Mouse (Mus musculus) lung, adult 18-20 months (tissue): ENCODE measurements at regions not wholly inside any gene's neighbourhood (a gene's known extent, or its start where the extent isn't known, plus 50 kb on each side); places are given as distances from the start of the nearest gene placed in this dataset.
"Not testable (repeated sequence)": the region's sequence is repeated elsewhere in the genome, so short reads cannot be mapped to it uniquely, and the experiment has no call there.

Experiments used
- DNase-seq, 2 experiments: peaks; one replicate each; pipeline ENCODE4 v3.0.0; 2022; ENCODE audit warnings: mixed read lengths in 2 of 2

DNA sequence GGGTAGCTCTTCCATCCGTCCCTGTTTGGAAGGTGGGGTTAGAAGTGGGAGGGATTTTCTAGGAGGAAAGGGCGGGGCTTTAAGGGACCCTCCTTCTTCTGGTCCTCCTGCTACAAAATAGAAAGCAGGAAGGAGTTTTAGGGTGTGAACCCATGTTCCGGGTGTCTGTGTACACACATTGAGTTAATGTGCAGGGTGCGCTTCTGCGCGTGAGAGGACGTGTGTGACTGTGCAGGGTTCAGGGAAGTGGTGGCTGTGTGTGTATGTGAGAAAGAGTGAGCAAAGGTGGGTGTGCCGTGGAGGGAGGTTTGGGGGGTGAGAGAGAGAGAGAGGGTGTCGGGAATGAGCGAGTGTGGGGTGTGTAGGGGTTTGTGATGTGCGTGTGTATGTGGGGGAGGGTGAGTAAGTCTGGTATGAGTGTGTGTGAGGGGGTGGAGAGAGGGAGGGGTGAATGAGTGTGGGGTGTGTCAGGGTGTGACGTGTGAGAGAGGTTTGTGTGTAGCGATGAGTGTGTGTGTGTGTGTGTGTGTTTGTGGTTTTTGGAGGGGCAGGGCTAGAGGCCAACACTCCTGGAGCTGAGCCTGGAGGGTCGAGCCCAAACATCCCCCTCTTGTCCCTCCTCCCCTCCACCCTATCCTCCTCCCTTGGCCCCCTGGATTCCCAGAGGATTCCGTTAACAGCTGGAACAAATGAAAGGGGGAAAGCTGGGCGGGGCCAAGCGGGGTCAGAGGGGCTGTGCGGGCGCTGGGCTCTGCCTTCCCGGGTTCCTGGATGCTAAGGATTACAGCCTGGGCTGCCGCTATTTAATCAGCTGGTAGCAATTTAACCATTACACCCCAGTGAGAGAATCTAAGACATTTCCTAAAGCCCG lies 95.3 kb upstream of the Med13l start:
- DNase-seq: peak; percentile 54 to 69

DNA sequence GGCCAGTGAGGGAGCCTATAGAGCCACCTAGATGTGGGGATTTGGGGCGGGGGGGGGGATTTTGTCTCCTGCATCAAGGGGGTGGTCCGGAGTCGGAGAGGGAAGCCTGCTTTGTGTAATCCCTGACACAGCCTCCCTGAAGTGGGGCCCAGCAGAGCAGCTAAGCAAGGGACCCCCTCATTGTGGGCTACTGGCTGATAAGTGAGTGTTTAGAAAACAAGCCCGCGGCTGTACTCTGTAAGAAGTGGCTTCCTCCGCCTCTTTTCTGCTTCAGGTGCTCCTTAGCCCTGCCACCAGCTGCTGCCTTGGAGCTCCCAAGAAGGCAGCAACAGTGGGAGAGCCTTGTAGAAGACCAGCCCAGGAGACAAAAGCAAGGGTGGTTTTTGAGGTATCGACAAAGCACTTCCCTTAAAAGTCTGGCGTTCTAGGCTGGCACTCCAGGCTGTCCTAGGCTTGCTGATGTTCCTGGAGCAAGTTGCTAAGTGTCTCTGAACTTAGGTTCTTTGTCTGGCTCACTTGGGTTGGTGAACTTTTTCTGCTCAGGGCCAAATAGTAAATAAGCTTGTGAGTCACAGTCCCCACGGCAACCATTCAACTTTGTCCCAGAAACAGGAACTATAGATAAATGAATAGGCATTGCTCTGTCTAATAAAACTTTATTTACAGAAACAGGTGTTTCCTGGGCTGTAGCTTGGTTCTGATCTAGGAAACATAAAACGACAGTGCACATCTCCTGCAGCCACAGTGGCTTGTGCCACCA lies 94.3 kb upstream of the Med13l start:
- DNase-seq: peak in 1 of 2 experiments; percentile 34

DNA sequence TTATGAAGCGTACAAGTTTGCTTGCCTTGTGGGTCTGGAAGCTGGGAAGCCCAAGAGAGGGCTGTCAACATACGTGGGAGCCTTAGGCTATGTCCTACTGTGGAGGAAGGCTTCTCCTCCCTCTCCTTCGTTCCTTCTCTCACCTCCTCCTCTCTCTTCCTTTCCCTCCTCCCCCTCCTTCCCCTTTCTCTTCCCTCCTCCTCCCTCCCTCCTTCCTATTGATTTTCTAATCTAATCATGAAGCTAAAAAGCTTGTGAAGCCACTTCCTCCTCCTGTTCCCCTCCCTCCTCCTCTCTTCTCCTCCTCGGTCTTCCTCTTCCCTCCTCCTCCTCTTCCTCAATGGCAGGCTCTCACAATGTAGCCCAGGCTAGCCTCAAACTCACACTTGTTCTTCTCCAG lies 91.7 kb upstream of the Med13l start:
- DNase-seq: no peak

DNA sequence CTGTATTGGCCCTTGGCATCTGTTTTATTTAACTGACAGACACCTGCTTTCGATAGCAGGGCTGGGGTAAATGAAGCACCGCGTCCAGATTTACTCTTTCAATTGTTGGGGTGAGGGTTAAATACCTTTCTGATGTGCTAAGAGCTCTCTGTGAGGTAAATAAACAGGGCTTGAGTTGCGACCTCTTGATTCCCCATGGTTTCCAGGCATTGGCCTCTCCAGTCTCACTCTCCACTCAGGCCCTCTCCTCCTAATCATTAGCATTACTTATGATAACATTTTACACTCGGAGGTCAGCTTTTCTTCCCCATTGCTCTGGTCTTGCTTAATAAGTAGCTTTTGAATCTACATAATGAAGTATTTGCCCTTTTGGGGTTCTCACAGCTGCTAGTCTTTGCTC lies 88.9 kb upstream of the Med13l start:
- DNase-seq: peak in 1 of 2 experiments; percentile 38

DNA sequence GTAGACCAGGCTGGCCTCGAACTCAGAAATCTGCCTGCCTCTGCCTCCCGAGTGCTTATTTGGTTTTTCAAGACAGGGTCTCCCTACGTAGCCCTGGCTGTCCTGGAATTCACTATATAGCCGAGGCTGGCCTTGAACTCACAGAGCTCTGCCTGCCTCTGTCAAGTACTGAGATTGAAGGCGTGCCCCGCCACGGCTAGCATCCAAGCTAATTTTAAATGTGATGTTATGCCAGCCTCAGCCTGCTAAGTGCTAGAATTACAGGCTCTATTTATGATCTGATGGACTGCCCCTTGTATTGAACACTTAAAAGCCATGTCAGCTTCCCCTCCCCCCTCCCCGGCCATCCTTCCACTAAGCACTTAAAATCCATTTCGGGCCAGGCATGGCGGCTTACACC lies 88.2 kb upstream of the Med13l start:
- no peak for DNase-seq

DNA sequence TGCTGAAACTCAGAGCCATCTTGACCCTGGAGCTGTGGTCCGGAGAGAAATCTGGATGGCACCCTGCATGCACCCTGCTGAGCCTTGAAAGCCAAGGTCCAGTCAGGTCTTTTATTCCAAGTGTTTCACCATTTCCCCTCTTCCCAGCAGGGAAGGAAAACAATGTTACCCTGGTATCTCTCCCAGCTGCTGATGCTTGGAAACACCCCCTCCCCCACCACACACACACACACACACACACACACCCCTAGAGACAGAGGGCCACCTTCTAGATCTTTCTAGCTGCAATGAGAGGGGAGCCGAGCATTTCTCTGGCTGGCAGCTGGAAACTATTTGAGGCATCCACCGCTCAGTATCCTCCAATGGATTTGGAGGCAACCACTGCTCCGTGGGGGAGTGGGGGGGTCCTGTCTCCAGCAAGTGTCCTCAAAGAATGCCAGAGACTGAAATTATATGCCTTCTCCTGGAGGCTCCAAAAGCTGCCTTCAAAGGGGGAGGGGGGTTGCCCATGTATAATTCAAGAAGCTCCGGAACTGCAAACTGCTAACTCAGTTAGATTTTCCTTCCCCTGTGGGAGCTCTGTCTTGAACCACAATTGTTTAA lies 87.2 kb upstream of the Med13l start:
- no peak for DNase-seq

DNA sequence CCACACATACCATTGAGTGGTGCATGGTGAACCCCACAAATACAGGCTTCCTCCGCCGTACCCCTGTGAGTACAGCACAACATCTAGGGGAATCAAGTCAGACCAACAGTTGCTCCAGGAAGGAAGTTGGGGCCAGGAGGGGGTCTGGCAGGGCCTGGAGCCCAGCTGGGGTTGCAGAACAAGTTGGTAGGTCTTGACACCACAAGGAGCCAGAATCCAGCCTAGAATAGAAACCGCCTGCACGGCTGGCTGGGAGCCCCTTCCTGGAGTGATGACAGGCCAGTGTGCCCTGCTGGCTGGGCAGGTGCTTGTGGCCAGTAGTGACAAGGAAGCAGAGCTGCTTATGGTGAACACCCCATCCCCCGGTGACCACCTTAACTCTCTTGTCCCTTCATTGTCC lies 83.9 kb upstream of the Med13l start:
- DNase-seq: no peak

DNA sequence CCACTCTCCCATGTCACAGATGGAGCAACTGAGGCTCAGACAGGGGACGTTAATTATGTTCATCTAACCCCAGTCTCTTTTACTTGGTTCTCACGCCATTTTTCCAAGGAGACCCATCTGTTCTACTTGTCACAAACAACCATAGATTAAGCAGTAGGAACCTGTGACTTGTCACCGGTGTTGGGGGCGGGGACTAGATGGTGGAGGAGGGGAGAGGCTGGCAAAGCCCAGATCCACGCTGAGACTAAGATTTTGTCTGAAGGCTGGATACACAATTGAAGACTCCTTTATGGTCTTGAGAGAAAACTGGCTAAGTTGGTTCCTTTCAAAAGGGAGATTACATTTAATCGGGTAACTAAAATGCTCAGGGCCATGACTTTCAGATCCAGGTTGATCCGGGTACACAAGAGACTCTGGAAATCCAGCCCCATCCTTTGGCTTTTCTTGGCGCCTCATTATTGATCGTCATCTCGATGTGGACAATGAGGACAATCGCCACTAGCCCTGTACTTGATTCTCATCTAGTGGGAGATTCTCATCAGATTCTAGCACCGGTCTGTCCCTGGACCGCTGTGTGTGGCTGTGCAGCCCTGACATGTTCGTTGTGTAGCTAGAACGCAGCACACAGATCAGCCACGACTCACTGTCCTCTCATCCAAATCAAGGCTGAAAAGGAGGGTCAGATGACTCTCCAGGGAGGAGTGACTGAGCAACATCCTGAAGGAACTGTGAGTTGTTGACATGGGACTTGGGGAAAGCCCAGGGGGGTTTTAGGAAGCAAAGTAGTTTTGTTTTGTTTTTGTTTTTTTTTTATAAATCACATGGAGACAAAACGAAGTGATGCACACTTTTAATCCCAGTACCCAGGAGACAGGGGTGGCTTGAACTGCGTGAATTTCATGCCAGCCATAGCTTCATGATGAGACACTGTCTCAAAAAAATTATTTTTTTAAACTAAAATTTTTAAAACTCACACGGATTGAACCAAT lies 83.1 kb upstream of the Med13l start:
- no peak for DNase-seq

DNA sequence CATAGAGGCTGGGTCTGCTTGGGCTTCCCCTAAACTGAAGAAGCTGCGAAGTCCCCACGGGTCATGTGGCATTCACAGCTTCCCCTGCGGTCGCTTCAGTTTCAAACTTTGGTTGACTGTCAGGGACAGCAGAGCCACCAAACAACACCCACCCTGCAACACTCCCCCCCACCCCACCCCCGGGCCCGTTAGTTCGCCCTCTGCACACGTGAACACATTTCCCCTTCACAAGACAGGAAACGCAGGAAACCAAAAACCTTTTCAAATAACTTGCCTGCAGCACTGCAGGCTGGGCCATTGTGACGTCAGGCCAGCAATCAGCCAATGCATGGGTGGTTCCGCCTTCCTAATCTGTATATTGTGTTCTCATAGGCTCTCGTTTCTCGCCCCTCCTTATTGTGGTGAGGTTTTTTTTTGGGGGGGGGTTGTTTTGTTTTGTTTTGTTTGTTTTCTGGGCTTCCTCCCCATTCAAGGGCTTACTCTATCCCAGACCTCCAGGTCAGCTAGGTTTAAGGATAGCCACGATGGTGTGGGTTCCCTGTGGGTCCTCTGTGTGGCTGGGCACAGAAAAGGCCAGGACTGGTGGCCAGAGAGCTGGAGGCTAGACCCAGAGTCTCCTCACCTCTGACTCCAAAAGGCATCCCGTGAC lies 82.2 kb upstream of the Med13l start:
- peak; percentile 71 to 72 for DNase-seq

DNA sequence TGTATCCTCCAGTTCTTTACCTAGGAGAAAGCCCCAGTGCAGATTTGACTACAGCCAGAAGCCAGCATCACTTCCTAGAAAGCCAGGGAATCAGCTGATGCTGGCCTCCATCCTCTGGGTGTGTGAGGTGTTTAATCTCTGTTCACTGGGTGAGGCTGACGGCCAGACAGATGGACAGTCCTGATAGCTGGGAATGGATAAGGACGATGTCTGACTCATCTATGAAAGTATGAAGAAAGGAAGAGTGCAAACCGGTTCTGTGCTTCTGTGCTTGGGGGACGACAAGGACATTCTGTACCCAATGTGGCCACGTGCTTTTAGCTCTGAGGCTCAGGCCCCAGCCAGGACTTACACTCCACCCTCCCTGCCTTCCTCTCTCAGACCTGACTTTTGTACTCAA lies 80.5 kb upstream of the Med13l start:
- no peak for DNase-seq

DNA sequence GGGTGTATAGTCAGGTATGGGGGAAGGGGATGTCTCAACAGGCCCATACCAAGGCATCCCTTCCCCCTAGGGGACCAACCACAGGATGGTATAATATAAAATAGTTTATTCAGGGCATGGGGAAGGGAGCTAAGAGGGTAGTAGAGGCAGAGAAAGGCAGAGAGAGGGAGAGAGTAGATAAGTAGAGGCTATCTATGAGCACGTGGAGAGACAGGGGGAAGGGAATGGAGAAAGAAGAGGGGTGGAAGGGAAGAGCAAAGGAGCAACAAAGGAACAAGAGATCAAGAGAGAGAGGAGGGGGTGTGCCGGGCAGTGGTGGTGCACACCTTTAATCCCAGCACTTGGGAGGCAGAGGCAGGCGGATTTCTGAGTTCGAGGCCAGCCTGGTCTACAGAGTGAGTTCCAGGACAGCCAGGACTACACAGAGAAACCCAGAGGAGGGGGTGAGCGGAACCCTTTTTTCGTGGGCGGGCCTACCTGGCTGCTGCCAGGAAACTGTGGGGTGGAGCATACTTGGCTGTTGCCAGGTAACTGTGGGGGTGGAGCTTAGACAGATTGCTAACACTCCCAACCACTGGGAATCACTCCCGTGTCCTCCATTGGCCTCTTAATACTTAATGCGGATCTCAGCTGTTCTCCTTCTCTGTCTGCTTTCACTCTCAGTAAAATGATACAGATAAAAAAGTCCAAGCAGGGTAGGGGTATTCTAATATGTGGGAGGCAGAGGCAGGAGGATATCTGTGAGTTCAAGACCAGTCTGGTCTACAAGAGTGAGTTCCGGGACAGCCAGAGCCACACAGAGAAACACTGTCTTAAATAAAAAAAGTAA lies 79.3 kb upstream of the Med13l start:
- no peak for DNase-seq

DNA sequence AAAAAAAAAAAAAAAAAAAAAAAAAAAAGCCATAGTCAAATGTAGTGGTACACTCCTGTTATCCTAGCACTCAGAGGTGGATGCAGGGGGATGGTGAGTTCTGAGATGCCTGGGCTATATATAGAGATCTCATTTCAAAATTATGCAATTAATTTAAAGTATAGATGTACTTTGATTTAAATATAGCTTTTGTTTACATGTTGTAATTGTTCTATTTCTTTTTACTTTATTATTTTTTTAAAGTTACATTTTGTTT lies 78.8 kb upstream of the Med13l start:
- DNase-seq: no peak

DNA sequence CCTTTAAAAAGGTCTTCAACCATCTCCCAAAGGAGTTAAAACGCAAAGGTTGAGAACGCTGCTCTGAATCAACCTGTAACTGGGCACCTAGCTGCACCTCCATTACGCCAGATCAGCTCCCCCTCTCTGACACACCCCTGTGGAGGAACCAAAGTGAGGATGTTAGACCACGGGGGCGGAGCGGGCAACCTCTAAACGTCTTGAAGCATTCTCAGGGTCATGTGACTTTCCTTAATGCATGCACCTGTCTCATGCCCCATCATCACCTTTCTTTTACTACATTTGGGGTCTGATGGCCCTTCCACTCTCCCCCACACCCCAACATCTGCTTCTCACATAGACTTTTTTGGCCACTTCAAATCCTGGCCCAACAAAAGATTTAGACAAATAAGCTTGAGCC lies 77.9 kb upstream of the Med13l start:
- no peak for DNase-seq

DNA sequence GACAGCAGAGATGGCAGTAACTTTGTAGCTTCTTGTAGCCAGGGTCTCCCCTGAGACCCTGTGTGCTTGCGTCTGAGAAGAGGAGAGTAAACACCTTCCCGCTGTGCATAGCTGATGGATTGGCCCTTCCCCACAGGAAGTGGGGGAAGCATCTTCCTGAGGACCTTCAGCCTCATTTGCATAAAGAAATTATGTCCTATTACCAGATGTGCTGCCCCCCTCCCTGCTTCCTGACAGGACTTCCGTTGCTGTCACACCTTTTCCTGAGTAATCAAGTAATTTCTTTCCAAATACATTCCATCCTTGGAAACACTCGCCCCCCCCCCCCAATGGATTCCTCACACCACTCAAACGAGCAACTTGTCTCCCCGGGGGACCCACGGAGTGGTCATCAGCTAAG lies 77.5 kb upstream of the Med13l start:
- DNase-seq: no peak

DNA sequence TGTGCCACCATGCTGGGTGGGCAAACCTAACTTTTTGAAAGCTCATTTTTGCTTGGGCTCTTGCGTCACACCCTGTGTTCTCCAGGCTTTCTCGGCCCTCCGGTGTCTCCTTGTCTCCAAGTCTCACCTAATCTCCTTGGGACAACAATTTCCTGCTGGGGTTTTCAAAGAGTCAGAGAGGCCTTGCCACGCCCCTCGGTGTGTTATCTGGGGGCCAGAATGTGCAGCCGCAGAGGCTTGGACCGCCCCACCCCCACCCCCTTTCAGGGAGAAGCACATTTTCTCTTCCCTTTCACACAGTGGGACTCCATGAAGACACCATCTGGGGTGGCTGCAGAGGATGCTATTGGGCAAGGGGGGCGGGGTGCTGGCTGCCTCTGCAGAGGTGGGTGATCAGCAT lies 76.9 kb upstream of the Med13l start:
- DNase-seq: no peak

DNA sequence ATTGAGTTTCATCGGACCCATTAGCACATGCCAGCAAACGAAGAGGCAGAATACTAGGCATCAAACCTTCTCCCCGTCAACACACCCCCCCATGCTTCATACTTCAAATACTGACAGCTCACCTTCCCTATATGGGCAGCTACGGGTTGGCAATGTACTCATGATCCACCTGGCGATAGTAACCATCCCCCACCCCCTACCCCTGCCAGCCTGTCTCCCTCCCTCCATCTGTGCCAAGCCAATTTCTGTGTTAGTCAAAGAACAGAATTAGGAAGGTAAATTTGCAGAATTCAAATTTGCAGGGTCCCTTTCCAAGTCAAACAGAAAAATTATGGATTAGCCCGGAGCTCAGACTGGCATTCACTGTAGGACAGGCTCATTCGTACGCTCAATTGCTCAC lies 75.3 kb upstream of the Med13l start:
- DNase-seq: no peak

DNA sequence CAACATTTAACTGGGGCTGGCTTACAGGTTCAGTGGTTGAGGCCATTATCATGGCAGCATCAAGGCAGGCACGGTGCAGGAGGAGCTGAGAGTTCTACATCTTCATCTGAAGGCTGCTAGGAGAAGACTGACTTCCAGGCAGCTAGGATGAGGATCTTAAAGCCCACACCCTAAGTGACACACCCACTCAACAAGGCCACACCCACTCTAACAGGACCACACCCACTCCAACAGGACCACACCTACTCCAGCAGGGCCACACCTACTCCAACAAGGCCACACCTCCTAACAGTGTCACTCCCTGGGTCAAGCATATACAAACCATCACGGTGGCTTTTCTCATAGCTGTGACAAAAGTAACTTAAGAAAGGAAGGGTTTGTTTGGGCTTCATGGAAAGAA lies 68.0 kb upstream of the Med13l start:
- not testable (repeated sequence) for DNase-seq

DNA sequence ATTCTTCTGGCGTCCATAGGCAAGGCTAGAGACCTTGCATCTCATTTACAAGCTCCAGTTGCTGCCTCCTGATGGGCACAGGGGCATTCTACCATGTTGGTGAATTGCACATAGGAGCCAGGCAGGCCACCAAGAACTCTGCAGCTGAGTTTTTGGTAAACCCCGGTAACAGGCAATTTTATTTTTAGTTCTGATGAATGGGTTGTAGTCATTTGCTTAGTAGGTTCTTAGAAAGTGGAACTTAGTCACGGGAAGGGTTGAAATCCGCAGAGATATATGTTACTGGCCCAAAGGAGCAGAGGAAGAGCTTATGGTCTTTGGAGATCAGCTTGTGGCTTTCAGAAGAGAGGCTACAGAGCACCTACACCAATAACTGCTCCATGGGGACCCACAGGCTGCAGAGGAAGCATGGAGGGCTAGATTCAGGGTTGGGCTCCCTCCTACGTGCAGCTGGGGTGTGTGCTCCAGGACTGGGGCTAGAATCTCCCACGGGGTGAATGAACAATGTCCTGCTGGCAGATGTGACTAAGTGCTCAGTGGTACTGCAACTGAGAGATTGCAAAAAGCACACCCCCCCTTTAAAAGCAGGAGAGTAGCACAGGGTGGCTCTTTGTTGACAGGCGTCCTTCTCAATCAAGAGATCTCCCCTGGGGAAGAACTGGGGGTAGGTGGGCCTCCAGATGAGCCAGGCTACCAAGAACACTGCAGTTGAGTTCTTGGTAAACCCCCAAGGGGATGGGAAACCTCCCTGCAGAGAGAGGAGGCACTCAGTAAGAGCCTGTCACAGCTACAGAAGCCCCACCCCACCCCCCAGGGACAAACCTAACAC lies 65.6 kb upstream of the Med13l start:
- no peak for DNase-seq

DNA sequence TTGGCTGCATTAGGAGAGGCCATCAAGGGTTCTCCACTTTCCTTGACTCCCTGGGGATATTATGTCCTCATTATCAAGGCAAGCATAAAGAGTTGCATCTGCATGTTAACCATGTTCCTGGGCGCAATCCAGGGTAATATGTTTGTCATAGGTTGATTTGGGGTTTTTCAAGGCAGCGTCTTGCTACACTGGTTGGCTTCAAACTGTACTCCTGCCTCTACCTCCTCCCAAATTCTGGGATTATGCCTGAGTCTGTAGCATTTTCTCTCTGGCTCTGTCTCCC lies 65.1 kb upstream of the Med13l start:
- DNase-seq: no peak

DNA sequence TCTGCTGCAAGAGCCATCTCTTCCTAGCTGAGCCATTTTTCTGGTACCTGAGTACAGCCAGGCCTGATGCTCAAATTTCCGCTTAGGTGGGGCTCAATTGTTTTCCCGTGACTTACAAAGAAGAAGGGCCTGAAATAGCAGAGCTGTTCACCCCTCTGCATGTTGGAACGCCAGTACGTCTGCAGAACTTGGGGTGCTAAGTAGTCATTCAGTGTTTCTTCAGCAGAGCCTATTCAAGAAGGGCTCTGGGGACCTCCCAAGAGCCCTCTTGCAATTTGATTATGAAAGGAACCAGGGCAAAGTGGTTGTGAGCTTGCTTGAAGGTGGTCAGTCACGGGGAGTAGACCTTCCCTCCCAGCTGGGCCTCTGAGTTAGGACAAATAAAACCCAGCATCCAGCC lies 58.9 kb upstream of the Med13l start:
- DNase-seq: no peak

DNA sequence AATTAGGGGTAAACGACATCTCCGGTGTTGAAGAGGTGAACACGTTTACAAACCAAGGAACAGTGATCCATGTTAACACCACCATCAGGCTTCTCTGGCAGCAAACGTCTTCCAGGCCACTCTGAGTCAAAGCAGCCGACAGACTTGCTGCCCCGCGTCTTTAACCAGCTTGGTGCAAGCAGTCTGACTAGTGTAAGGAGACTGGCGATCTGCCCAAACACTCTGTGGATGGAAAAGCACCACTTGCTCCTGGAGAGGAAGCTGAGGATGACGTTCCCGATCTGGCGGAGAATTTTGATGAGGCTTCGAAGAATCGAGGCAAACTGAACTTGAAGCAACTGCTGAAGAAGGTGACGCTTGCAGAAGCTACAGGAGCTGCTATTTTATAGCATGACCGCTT lies 57.5 kb upstream of the Med13l start:
- DNase-seq: peak; percentile 38 to 65
